Mouse (Mus musculus) brown adipose tissue, adult 24 weeks (tissue): ENCODE results near the gene Prrg1. TPM values are rescaled to one million over a fixed set of nuclear protein-coding genes. Genes with fewer than 3 reads are reported as not detected.

Experiments used
- polyA plus RNA-seq: library from polyadenylated mRNA; stranded (reverse); fragments of >200 nt; gene quantifications from 2 replicates; pipeline ENCODE4 v1.2.4, GENCODE M21; 2012; ENCODE audit not compliant: missing spikeins, insufficient read depth, insufficient read length

Prrg1 gene
- polyA plus RNA-seq, 1 experiment, result 3.8 TPM

Other genes starting within 250 kb of the Prrg1 start
- not detected in 2 replicates for gene 4930480E11Rik, start 214.3 kb downstream of the Prrg1 start, polyA plus RNA-seq
- gene Fam47c, start 153.9 kb upstream of the Prrg1 start, polyA plus RNA-seq, result not detected in 2 replicates